Mouse (Mus musculus) c-Kit-negative CD71-positive TER-119-positive erythroid progenitor cells, embryonic 14.5 days (primary cell): ENCODE results near the gene Mllt3.

Source experiments
- DNase-seq: peaks from one replicate; pipeline ENCODE4 v3.0.0-alpha.2; 2013; ENCODE audit warnings: low read depth, low spot score

The Mllt3 gene

DNA sequence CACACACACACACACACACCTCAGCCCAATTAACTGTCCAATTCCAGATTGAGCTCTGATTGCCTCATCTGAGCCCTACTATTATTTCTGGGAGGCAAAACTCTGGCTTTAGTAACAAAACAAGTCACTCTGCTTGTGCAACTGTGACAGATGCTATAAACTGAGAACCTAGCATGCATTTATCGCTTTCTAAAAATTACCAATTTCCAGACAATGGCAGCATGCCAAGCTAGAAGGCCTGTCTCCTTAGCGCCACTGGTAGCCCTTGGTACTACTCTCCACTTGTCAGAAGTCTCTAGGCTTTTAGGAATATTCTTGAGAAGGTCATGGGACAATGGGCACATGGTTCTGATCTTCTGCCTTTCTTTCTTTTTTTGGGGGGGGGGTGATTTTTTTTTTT is 257.4 kb downstream of the Mllt3 start:
- DNase-seq, result no peak

DNA sequence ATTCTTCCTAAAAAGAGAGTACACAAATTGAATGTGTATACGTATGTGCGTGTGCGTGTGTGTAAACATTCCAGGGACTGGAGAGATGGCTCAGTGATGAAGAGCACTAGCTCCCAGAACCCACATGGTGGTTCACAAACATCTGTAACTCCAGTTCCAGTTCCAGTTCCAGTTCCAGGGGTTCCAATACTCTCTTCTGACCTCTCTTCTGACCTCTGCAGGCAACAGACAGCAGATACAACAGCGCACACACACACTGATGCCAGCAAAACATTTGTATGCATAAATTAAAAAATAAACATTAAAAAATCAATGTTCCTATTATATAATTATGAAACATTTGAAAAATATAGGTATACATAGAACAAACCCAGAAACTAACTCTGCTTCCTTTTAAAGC is 258.6 kb downstream of the Mllt3 start:
- DNase-seq, result no peak

DNA sequence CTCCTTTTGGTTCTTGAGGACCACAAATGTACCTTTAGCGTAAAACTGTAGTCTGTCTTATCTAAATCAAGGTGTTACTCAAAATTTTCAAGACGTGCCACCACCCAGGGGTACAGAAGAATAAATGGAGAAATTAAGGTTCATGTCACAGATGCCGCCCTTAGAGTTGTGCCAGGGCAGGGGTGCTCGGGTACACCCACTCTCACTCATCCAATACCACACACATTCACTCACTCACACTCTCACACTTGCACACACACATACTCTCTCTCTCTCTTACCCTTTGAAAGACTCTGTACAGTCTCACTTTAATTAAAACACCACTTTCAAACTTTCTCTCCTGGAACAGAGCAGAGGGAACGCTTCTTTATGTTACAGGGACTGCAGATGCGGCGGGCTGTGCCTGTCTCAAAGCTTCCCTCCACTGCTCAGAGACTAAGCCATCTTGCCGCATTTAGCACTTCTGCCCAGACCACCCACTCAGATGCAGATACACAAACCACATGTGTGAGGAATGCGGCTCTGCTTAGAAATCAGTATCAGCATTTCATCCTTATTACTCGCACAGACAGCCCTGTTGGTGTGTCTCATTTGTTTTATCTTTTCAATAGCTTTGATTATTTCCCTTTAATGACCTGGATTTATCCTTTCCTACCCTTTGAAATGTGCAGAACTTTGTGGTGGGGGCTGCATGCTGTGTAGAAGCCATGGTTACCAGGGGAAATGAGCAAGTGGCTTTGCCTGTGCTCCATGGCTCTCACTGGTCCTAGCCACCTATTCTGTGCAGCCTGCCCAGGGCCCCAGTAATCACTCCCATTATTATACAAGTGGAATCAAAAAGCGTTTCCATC is 265.2 kb downstream of the Mllt3 start:
- no peak for DNase-seq

DNA sequence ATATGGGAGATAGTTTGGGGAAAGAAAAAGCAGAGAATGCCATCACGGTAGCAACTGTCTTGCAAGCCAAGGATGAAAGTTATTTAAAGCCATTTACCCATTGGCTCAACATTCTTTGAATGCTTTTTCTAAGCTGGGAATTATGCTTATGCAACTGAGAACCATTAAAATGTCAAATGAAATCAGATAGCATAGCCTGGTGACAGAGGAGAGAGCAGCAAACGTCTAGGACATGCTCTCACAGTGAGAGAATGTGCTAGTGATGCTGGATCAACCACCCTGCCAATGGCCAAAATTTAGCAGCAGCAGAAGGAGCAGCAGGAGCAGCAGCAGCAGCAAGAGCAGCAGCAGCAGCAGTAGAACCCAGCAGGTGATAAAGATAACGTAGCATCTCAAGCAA is 267.4 kb downstream of the Mllt3 start:
- DNase-seq, result no peak

DNA sequence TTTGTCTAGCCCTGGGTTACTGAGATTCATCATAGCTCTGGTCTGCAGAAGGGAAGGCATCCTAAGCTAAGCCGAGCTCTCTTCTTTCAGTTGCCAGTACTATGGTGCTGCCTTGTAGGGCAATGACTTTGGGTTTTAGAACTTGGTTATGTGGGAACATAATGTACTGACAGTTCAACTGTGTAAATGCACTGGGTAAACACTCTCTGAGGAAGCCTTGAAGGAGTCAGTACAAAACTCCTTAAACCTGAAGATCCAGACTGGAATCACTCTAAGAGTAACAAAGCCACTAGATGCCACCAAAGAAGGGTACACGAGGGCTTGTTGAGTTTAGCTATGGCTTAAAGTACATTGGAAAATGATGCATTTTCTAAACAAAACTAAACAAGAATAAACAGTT is 272.1 kb downstream of the Mllt3 start:
- DNase-seq, result no peak

DNA sequence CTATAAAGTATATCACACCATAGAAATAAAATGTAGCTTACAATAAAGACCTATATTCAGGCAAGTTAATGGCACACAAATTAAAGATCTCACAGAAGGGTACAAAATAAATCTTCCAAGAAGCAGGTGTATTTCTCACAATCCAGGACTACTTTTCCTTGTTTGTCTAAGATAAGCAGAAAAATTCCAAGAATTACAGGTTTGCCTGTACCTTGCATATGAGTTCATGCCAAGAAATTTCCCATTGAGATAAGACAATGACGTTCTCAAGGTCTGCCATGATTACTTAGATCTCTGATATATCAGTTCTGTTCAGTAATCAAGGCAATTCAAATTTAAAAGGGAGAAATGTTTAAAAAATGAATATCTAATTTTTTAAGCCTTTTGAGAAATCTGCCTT is 272.9 kb downstream of the Mllt3 start:
- no peak for DNase-seq

DNA sequence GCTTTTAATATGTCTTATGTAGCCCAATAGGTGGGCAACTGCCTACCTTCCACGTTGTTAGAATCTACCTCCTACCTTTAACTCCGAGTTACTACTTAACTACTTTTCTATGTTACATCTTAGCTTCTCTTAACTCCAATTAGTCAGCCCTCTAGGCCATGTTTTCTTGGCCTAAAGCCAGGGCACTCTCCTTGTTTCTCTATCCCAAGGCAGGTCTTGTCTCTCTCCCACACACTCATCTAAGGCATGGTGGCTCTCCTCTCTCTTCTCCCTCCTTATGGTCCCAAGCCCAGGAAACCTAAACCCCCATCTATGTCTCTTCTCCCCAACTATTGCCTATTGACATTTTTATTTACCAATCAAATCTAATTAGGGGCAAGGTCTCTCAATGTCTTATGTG is 273.5 kb downstream of the Mllt3 start:
- DNase-seq, result no peak

DNA sequence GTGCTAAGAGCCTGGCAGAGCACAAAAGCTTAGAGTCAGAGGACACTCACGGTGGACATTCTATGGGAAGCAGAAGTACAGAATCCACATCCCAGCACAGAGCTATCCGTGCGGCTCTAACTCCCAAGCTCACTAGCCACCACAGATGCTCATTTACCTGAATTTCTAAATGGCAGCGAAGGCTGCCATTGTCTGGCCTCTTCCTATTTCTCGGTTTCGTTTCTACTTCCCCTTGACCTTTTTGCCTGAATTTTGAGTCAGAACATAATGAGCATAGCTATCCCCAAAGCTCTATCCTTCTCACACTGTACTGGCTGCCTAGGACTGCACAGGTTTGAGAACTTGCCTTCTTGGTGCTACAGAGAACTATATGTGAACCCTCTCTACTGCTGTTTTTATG is 274.1 kb downstream of the Mllt3 start:
- no peak for DNase-seq

DNA sequence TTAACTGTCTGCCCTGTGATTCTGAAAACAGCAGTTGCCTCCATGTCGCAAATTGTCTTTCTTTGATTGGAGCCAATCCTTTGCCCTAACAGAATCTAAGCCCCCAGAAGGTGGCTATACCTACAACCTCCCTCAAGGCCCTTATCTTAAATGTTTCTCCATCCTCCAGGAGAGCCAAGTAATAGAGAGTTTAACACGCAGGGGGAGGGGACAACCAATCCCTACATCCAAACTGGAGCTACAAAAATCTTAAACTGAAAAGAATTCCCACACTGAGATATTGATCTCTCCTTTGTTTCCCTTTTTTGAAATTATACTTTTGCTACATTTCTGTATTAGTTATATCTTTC is 281.7 kb downstream of the Mllt3 start:
- no peak for DNase-seq

DNA sequence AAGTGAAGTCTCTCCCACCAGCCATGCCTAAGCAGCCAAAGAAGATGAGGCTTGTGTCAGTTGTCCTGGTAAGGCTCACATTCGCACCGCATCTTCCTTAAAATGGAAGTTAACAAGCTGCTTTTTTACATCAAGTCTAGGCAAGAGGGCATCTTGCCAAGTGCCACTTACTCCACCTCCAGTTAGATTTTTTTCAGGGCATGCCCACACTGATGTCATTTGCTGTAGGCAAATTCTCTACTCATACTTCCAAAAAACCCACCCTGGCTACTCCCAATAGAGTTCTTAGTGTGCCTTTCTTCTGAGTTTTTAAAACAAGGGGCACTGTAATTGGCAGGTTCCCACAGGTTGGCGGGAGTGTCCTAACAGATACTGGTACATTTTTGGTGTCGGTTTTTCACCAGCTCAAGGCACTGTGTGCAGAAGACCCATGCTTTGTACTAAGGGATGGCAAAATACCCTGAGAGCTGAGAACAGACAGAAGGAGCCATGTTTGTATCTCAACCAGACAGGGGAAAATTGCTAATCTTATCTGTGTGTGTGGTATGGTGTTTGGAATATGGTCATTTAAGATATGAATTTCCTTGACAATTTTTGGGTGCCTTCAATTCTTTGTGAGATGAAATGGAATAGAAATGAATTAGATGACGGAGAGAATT is 282.2 kb downstream of the Mllt3 start:
- peak; percentile 6 for DNase-seq

DNA sequence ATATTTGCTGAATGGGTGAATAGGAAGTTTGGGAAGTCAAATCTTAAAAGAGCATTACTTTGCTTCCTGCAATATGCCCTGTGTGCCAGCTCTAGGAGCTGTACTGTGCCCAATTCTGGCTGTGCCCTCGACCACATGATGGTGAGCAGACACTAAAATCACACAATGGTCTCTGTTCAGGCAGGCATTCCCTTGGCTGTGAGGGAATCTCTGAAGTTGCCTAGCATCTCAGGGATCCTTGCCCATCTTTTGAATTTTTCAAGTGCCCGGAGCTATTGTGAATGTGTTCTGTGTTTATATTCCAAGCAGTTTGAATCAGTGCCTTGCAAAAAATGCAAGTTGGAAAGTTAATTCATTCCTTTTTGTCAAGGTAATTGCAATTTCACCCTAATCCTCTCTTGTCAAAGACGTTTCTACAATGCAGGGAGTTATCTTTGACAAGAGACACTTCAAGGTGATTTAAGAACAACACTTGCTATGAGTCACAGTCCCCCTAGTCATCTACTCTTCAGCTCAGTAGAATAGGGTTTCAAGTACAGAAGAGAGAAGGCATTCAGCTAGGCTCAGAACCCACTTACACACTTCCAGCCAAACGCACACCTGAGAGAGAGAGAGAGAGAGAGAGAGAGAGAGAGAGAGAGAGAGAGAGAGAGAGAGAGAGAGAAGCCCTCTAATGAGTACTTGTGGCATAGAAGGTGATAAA is 283.5 kb downstream of the Mllt3 start:
- DNase-seq, result no peak

DNA sequence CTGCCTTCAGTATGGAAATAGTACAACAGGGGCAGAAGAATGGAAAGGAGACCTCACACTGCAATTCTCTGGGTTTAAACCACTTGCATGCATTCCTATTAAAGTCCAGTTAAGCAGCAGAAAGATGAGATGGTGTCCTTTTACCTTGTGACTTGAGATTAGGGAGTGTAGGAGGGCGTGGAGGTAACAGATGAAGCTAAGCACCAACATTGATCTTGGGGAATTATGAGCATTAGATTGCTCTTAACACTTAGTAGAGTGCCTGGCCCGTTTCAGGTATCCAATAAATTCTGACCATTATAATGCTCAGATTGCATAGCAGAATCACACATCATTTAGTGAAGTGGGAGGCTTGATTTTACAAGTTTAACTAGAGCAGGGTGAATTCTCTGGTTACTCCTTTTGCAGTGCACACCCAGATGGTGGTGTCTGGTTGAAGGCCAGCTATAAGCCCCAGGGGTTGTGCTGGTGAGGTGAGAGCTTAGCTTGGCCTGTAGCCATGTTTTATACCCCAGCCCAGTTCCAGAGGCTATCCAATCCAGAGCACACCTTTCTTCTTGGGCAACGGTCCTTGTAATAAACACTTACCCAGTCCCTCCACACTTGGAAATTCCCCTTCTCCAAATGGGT is 288.0 kb downstream of the Mllt3 start:
- no peak for DNase-seq

DNA sequence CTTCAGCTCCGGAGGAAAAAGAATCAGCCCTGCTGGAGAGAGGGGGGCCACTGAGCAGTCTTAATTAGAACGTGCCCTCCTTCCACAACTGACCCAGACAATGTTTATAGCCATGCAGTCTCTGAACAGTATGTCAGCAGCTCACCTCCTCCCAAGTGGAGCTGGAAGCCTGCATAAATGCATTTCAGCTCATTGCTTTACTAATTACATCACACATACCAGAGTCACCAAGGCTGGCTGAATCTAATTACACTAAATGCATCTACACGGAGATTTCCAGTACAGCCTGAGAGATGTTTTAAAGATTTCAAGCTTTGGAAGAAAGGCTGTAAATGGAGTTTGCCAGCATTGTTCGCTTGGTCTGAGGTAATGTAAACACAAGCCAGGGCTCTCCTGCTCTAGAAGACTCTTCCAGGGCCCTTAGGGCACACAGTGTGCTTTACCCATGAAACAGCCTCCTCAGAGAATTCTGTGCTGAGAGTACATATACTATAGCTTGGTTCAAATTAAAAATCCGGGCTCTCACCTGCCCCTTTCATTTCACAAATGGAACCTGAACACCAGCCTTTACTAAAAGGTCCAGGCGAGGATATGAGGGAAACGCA is 293.5 kb downstream of the Mllt3 start:
- no peak for DNase-seq

DNA sequence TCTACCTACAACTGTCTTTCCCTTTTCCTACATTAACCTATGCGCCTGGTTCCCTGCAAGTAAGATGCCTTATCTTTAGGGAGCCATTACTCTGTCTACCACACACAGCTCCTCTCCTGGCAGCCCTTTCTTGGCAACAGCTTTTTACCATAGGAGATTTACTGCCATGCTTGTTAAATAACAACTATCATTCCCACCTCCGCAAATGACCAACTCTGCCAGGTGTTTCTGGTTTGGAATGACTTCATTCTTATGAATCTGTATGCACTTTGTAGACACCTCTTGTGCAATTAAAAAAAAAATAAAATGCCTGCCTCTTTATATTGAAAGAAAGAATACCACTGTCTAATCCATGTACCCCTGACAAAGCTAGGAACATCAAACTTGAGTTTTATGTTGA is 294.1 kb downstream of the Mllt3 start:
- DNase-seq, result no peak

DNA sequence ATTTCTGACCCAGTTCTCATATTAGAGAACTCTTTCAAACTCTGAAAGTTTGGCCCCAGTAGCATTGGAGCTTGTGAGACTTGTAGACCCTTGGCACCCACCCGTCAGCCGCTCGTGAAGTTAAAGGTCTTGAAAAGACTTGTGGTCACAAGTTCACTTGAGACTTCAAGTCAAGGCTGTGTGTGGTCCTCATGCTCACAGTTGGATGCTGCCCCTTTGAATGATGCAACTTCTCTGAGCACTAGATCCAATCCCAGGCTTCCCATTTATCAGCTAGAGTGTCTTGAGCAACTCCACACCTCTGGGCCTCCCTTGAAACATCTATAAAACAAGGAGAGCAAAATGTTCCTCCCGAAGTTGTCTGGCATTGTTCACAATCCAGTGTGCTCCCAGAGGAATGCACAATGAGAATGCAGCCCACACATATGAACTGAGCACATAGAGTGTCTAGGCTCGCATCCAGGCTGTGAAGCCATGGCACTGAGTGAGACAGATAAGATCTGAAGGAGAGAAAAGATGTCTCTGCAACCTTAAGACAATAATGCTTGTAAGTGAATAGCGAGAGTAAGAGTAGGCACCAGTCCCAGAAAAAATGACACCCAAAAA is 295.9 kb downstream of the Mllt3 start:
- no peak for DNase-seq

DNA sequence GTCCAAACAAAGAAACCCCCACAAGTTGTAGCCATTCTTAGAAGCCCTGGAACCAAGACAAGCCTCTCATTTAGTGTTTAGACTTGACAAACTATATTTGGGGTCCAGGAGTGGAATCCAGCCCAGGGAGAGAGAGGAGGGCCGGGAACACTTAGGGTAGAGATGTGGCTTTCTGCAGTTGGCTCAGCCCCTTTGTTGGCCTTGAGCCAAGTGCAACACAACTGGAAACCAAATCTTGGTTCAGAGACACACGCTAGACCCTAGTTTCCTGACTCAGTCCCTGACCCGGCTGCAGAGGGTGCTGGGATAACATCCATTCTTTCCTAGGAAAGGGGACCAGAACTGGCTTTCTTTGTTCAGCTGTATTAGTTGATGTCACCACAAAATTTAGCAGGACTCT is 296.4 kb downstream of the Mllt3 start:
- DNase-seq, result no peak

DNA sequence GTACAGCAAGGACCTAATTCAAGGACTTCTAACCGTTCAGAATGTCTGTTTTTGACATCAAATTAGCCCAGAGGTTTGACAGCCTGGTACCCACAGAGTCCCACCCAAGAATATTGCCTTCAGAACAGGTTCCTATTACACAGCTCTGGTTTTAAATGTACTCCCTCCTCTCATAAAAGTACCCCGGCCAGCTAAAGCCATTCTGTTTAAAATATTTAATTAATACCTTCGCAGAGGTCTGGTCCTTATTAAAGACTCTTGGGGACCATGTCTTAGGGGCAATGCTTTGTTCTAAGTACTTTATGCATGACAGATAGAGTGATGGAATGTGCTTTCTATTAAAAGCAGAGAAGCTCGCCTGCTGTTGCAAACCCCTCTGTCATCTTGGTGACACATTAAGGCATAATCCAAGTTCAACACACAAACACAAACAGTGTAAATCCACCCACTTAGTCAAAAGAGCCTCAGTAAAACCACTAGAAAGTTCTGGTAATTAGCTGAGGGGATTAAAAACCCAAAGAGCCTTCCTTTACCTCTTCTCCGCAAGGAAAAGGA is 302.0 kb downstream of the Mllt3 start:
- no peak for DNase-seq

DNA sequence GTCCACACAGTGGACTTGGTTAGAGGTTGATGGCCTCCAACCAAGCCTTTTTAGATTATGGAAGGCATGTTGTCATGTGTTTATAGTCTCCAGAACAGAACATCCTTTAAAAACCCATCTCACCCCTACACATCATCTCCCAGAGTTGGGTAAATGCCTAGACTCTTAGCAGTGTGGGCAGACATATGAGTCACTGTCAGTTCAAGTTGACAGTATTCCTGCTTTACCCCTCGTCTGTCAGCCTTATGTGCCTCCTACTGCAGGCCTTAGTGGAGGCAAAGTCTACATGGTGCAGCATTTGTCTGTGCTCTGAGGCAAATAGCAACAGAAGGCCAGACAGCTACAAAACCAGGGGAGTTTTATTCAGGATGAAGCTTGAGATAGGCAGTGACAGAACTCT is 304.6 kb downstream of the Mllt3 start:
- no peak for DNase-seq

DNA sequence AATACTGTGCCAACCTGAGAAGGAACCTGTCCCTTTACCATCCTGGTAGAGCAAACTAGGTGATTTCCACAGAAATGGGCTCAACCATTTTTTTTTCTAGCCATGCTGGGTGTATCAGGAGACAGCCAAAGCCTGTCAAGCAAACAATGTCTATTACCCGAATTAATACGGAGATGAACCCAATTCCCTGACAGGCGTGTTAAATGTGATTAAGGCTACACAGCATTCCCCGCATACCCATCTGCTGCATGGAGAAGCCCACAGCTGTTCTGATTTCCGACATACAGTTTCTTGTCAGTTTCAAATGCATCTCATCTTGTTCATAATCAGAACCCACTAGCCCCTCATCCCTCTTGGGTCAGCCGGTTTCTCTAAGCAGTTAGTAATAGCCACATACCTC is 309.7 kb downstream of the Mllt3 start:
- no peak for DNase-seq
